Mouse (Mus musculus) stomach, postnatal 0 days (tissue): ENCODE data around the gene Gm8994. TPM values are rescaled to one million over a fixed set of nuclear protein-coding genes. Genes with fewer than 3 reads are reported as not detected.
"Not testable (repeated sequence)": the region's sequence is repeated elsewhere in the genome, so short reads cannot be mapped to it uniquely, and the experiment has no call there.

Experiments used
- ATAC-seq: fragments of 200-750 bp; cut with Nextera tagmentation; 2 replicates; pipeline ENCODE4 v1.8.0; 2017; ENCODE audit not compliant: low FRiP score, low TSS enrichment
- DNase-seq: peaks from one replicate; pipeline ENCODE4 v3.0.0-alpha.2; 2016; ENCODE audit warnings: low spot score
- H3K27ac ChIP-seq: fragments of 300-500 bp; sonication (generic); replicated peaks from 2 replicates; pipeline ENCODE4 v1.5.1; 2014; ENCODE audit warnings: mild to moderate bottlenecking, control low read depth
- H3K27me3 ChIP-seq: fragments of 300-500 bp; sonication (generic); 2 replicates; pipeline ENCODE4 v1.6.1; 2014; ENCODE audit warnings: low read length; ENCODE audit not compliant: control insufficient read depth, insufficient read depth
- H3K36me3 ChIP-seq: fragments of 300-500 bp; sonication (generic); 2 replicates; pipeline ENCODE4 v1.6.1; 2014; ENCODE audit warnings: low read length, mixed read lengths; ENCODE audit not compliant: control insufficient read depth, insufficient read depth
- H3K4me1 ChIP-seq: fragments of 300-500 bp; sonication (generic); replicated peaks from 2 replicates; pipeline ENCODE4 v1.6.1; 2014; ENCODE audit warnings: antibody characterized with exemption; ENCODE audit not compliant: control insufficient read depth, insufficient read depth
- H3K4me2 ChIP-seq: fragments of 300-500 bp; sonication (generic); replicated peaks from 2 replicates; pipeline ENCODE4 v1.6.1; 2014; ENCODE audit warnings: low read depth, mild to moderate bottlenecking, control low read depth, moderate library complexity
- H3K4me3 ChIP-seq: fragments of 300-500 bp; sonication (generic); 2 replicates; pipeline ENCODE4 v1.5.1; 2014; ENCODE audit warnings: low read depth, low read length, control low read depth
- H3K9ac ChIP-seq: fragments of 300-500 bp; sonication (generic); 2 replicates; pipeline ENCODE4 v1.6.1; 2014; ENCODE audit warnings: mild to moderate bottlenecking, low read length, control low read depth, mixed read lengths
- H3K9me3 ChIP-seq: fragments of 300-500 bp; sonication (generic); 2 replicates; pipeline ENCODE4 v1.6.1; 2016; ENCODE audit warnings: low read length; ENCODE audit not compliant: control insufficient read depth
- CTCF ChIP-seq: IDR thresholded peaks from 2 replicates; pipeline ENCODE4 v1.5.1; 2016; ENCODE audit warnings: antibody characterized with exemption, low read depth, mild to moderate bottlenecking, moderate library complexity
- EP300 ChIP-seq: optimal IDR thresholded peaks from 2 replicates; pipeline ENCODE3; 2016; ENCODE audit warnings: antibody characterized with exemption
- WGBS: fragments of 180-500 bp; shearing (Covaris S2); extraction: QIAGEN DNeasy Blood & Tissue Kit; methylation state at CpG from one replicate; pipeline ENCODE4 v1.1.7; 2014; 5-methylcytosine and 5-hydroxymethylcytosine counted together
- polyA plus RNA-seq: library from polyadenylated mRNA; unstranded; fragments of >200 nt; fragmentation: Nextera tagmentation; extraction: Ambion mirVana; gene quantifications from 2 replicates; pipeline ENCODE4 v1.2.1, GENCODE M21; 2015

The Gm8994 gene
- polyA plus RNA-seq: not detected in 2 replicates

DNA sequence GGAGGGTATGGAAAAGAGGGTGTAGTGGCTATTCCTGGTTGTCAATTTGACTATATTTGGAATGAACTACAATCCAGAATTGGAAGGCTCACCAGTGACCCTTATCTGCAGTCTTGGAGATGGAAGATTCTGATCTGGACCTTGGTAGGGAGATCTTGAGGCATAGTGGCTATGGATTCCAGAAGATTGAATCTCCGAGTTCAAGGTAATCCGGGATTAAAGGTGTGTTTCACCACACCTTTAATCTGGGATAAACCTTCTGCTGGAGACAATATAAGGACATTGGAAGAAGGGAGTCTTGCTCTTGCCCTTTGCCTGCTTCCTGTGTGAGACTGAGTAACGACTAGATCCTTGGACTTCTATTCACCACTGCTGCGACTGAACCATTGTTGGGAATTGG is at the start of gene Gm8994:
Gene Gm8994, plus strand, starts transcription at position 301 of the 400 bp plus-strand sequence.
- H3K36me3 ChIP-seq, ATAC-seq, DNase-seq, H3K4me1 ChIP-seq, H3K27me3 ChIP-seq, H3K4me3 ChIP-seq, H3K9ac ChIP-seq, H3K9me3 ChIP-seq, H3K4me2 ChIP-seq, H3K27ac ChIP-seq: not testable (repeated sequence)
- 90% methylated on average over 4 of the region's 4 CpGs for WGBS

DNA sequence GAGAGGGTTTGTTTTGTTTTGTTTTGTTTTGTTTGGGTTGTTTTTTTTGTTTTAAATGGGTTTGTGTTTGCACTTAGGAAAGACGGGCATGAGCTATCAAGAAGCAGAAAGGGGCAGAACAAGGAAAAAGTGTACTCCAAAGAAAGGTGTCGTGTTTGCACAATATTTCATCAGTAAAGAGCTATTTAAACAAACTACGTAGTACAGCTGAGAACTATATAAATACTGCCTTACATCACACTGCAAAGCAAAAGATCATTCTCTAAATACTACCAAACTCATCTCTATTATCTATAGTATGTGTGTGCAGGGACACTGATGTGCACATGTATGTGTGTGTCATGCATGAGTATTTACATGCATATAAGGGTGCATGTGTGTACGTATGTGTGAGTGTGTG is 49.7 kb upstream of the Gm8994 start:
- H3K36me3 ChIP-seq: no peaks in the 10 kb centered on the region
- no peaks in the 10 kb centered on the region for H3K4me1 ChIP-seq
- H3K4me3 ChIP-seq: no peak overlapping the region
- TF ChIP-seq EP300: no peak
- no peak for TF ChIP-seq CTCF
- H3K9me3 ChIP-seq: no peaks in the 10 kb centered on the region
- no peak for DNase-seq
- no peaks in the 10 kb centered on the region for H3K27me3 ChIP-seq
- H3K27ac ChIP-seq: no peak overlapping the region
- 26% methylated on average over 4 of the region's 4 CpGs for WGBS
- peak; percentile 64; the same call in 1 of the 2 replicates for ATAC-seq
- no peak overlapping the region for H3K4me2 ChIP-seq
- H3K9ac ChIP-seq: no peak overlapping the region

DNA sequence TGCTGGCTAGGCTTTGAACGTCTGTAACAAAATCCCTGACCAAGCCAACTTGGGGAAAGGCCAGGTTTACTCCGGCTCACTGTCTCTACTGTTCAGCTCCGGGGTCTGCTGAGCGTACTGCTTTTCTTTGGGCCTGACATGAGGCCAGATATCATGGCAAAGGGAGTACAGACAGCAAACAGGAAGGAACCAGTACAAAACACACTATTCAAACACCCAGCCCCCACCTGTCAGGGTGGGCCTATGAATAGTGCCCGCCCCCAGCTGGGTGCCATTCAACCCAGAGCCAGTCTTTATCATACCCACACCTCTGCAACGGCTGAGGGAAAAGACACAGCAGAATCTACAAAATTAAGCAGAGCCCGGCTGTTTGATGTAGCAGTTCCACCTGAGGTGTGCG is 42.8 kb upstream of the Gm8994 start:
- no peak overlapping the region for H3K9ac ChIP-seq
- H3K9me3 ChIP-seq: no peaks in the 10 kb centered on the region
- no peak overlapping the region for H3K4me2 ChIP-seq
- ATAC-seq (no peak), DNase-seq (no peak)
- no peaks in the 10 kb centered on the region for H3K27me3 ChIP-seq
- H3K4me3 ChIP-seq: no peak overlapping the region
- 65% methylated on average over 8 of the region's 8 CpGs for WGBS
- no peak overlapping the region for H3K27ac ChIP-seq
- TF ChIP-seq CTCF: no peak
- TF ChIP-seq EP300: no peak
- H3K36me3 ChIP-seq: no peaks in the 10 kb centered on the region
- no peaks in the 10 kb centered on the region for H3K4me1 ChIP-seq

DNA sequence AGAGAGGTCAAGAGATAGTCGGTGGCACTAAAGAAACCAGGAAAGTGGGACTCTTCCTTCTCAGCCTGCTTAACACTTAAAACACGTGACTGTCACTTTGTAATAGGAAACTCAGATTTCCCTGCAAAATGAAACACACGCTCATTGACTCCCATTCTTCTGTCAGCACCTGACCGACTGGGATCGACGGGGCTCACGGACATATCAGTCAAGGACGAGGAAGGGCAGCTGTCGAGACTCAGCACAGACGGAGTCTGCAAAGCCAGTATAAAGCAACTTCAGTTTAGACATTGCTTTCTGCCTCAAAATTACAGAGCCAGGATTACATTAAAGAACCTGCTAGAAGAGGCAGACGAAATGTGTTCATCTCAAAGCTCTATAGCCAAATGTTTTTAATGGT is 41.2 kb upstream of the Gm8994 start:
- H3K27ac ChIP-seq: no peak overlapping the region
- 74% methylated on average over 11 of the region's 11 CpGs for WGBS
- H3K4me1 ChIP-seq: no peaks in the 10 kb centered on the region
- DNase-seq: no peak
- H3K36me3 ChIP-seq: no peaks in the 10 kb centered on the region
- no peaks in the 10 kb centered on the region for H3K9me3 ChIP-seq
- H3K27me3 ChIP-seq: no peaks in the 10 kb centered on the region
- no peak for TF ChIP-seq CTCF
- TF ChIP-seq EP300: no peak
- no peak for ATAC-seq
- no peak overlapping the region for H3K9ac ChIP-seq
- H3K4me2 ChIP-seq: no peak overlapping the region
- H3K4me3 ChIP-seq: no peak overlapping the region

DNA sequence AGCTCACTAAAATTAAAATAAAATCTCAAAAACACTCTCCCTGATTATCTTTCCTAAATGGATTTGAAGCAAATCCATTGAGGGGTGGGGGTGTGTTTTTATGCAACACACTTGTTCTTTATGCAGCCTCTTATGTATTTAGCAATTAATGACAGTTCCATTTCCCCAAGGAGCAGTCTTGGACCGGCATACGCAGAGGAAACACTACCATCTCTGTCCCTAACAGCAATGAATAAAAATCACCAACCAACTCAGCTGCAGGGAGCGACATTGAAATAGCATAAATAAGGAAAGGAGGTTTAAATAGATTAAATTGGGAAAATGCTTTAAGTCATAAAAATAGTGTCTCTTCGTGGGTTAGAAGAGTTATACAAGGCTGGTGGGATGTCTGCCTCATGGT is 40.8 kb upstream of the Gm8994 start:
- Histone ChIP-seq H3K4me1 (no peaks in the 10 kb centered on the region), H3K9ac (no peak overlapping the region), H3K4me2 (no peak overlapping the region), H3K27me3 (no peaks in the 10 kb centered on the region), H3K4me3 (no peak overlapping the region), H3K27ac (no peak overlapping the region), H3K9me3 (no peaks in the 10 kb centered on the region), H3K36me3 (no peaks in the 10 kb centered on the region)
- ATAC-seq (no peak), DNase-seq (no peak)
- TF ChIP-seq CTCF (no peak), EP300 (no peak)
- 80% methylated on average over 4 of the region's 4 CpGs for WGBS

DNA sequence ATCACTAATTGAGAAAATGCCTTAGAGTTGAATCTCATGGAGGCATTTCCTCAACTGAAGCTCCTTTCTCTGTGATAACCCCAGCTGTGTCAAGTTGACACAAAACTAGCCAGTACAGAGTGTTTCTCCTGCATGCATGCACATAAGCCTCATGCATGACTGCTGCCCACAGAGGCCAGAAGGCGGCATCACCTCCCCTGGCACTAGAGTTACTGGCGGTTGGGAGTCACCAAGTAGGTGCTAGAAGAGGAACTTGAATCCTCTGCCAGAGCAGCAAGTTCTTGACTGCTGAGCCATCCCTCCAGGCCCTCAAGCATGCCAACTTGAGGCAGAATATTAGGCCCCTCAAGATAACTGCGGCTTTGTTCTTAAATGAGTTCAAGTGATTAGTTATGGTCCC is 35.9 kb upstream of the Gm8994 start:
- WGBS: 92% methylated on average over 3 of the region's 3 CpGs
- Histone ChIP-seq H3K4me1 (no peaks in the 10 kb centered on the region), H3K4me3 (no peak overlapping the region), H3K27me3 (no peaks in the 10 kb centered on the region), H3K9me3 (no peaks in the 10 kb centered on the region), H3K27ac (no peak overlapping the region), H3K36me3 (no peaks in the 10 kb centered on the region), H3K9ac (no peak overlapping the region), H3K4me2 (no peak overlapping the region)
- DNase-seq (no peak), ATAC-seq (no peak)
- TF ChIP-seq EP300 (no peak), CTCF (no peak)
